Mouse (Mus musculus) midbrain, embryonic 14.5 days (tissue): ENCODE results near the gene Nxt2. TPM values are rescaled to one million over a fixed set of nuclear protein-coding genes. Genes with fewer than 3 reads are reported as not detected.

ENCODE experiments used
- ATAC-seq: fragments of 200-750 bp; cut with Nextera tagmentation; 2 replicates; pipeline ENCODE4 v1.8.0; 2017; ENCODE audit warnings: moderate number of reproducible peaks, moderate library complexity; ENCODE audit not compliant: low FRiP score, low TSS enrichment
- DNase-seq: peaks from one replicate; pipeline ENCODE4 v3.0.0-alpha.2; 2015
- H3K27ac ChIP-seq: fragments of 300-500 bp; sonication (generic); replicated peaks from 2 replicates; pipeline ENCODE4 v1.5.1; 2014; ENCODE audit warnings: mild to moderate bottlenecking, low read depth, low read length, moderate library complexity
- H3K27me3 ChIP-seq: fragments of 300-500 bp; sonication (generic); 2 replicates; pipeline ENCODE4 v1.6.1; 2014; ENCODE audit warnings: low read length, control low read depth, mixed read lengths; ENCODE audit not compliant: control insufficient read depth, insufficient read depth
- H3K36me3 ChIP-seq: fragments of 300-500 bp; sonication (generic); 2 replicates; pipeline ENCODE4 v1.6.1; 2014; ENCODE audit warnings: low read length, control low read depth; ENCODE audit not compliant: control insufficient read depth, insufficient read depth
- H3K4me1 ChIP-seq: fragments of 300-500 bp; sonication (generic); 2 replicates; pipeline ENCODE4 v1.6.1; 2014; ENCODE audit warnings: mild to moderate bottlenecking, antibody characterized with exemption, low read length, control low read depth; ENCODE audit not compliant: control insufficient read depth, insufficient read depth
- H3K4me2 ChIP-seq: fragments of 300-500 bp; sonication (generic); 2 replicates; pipeline ENCODE4 v1.6.1; 2014; ENCODE audit warnings: mild to moderate bottlenecking, low read length, moderate library complexity
- H3K4me3 ChIP-seq: fragments of 300-500 bp; sonication (generic); replicated peaks from 2 replicates; pipeline ENCODE4 v1.5.1; 2014; ENCODE audit warnings: low read depth, low read length
- H3K9ac ChIP-seq: fragments of 300-500 bp; sonication (generic); replicated peaks from 2 replicates; pipeline ENCODE4 v1.6.1; 2014; ENCODE audit warnings: mild to moderate bottlenecking, low read length, moderate library complexity
- H3K9me3 ChIP-seq: fragments of 300-500 bp; sonication (generic); 2 replicates; pipeline ENCODE4 v1.6.1; 2016; ENCODE audit warnings: low read length, control low read depth, mixed read lengths; ENCODE audit not compliant: control insufficient read depth
- WGBS: fragments of 180-500 bp; shearing (Covaris S2); extraction: QIAGEN DNeasy Blood & Tissue Kit; methylation state at CpG from one replicate; pipeline ENCODE4 v1.1.7; 2014; 5-methylcytosine and 5-hydroxymethylcytosine counted together
- polyA plus RNA-seq: library from polyadenylated mRNA; unstranded; fragments of >200 nt; fragmentation: Nextera tagmentation; extraction: Ambion mirVana; gene quantifications from 2 replicates; pipeline ENCODE4 v1.2.1, GENCODE M21; 2014

Gene Nxt2
- polyA plus RNA-seq, 1 experiment from 2014 or later = 21.4 TPM

GRCm38 (mm10) chrX:142276573-142276972 is 50.0 kb downstream of the Nxt2 start:
- ATAC-seq (no peak), DNase-seq (no peak)
- no peaks in the 10 kb centered on the region for H3K4me1 ChIP-seq
- H3K9ac ChIP-seq = no peak overlapping the region
- no peaks in the 10 kb centered on the region for H3K9me3 ChIP-seq
- no peak overlapping the region for H3K4me2 ChIP-seq
- H3K27ac ChIP-seq = no peak overlapping the region
- 65% methylated on average over 3 of the region's 3 CpGs for WGBS
- no peaks in the 10 kb centered on the region for H3K36me3 ChIP-seq
- no peak overlapping the region for H3K4me3 ChIP-seq
- H3K27me3 ChIP-seq = no peaks in the 10 kb centered on the region

- Histone ChIP-seq H3K4me3 (no peak overlapping the region), H3K9me3 (no peaks in the 10 kb centered on the region), H3K27me3 (no peaks in the 10 kb centered on the region), H3K4me2 (no peak overlapping the region), H3K27ac (no peak overlapping the region), H3K36me3 (no peaks in the 10 kb centered on the region), H3K4me1 (no peaks in the 10 kb centered on the region), H3K9ac (no peak overlapping the region)
- WGBS = 51% methylated on average over 5 of the region's 5 CpGs
- DNase-seq (no peak), ATAC-seq (no peak)
These were observed 59.3 kb downstream of the Nxt2 start for GRCm38 (mm10) chrX:142285905-142286304.

Other genes with a start within 250 kb of the Nxt2 start
- 0.09 and 0.12 TPM in 2 replicates for gene Gucy2f, start 29.8 kb upstream of the Nxt2 start, polyA plus RNA-seq
- gene Kcne1l, start 79.5 kb downstream of the Nxt2 start, polyA plus RNA-seq = 23.9 and 26.6 TPM in 2 replicates
- 17.4 and 23.7 TPM in 2 replicates for gene Acsl4, start 163.8 kb downstream of the Nxt2 start, polyA plus RNA-seq